Mouse (Mus musculus): ENCODE results near the gene Prl7a2.
A peak's percentile ranks its signal among the peaks of the same experiment; 100 is the strongest.

The Prl7a2 gene

DNA sequence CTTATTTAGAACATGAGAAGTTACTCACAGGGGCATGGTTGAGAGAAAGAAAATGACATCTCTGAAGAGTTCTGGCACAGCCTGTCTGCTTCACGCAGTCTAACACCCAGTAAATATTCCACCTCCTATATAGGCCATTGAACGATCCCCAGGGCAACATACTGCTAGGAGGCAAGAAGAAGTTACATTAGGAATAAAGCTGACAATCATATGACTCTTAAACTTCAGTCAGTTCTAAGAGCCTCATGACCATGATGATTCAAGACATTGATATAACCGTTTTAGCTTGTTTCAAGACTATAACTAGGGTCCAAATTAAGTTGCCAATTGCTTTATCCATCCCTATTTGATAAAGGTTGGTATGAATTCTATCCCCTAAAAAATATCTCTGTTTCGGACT lies at the start of gene Prl7a2:
Prl7a2 (minus strand) TSS at position 101 of the 400 bp plus-strand sequence.
- no peak for DNase-seq (ENCODE audit: low read depth)

- DNase-seq (ENCODE audit: low read depth), result no peak
Measured at GRCm38 (mm10) chr13:27716636-27717035, 48.8 kb upstream of the Prl7a2 start, which contains the start of gene Prl7d1. Gene Prl7d1, minus strand, starts transcription at chr13:27716736.

DNA sequence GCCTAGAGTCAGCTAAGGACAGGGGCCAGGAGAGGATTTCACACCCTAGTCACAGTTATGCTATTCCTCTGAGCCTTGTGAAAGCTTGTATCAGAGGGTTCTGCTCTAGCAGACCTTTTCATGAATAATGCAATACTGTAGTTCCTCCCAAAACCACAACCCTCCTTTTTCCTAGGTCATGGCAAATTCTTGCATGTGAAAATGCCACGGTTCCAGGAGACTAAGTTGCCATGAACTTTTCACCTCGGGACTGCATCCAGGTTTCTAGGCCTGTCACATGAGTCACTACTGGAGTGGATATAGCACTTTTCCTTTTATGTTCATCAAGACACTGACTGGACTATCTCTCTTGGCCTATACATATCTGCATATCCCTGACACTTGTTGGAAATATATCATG lies 38.7 kb upstream of the Prl7a2 start:
- peak; percentile 69 for DNase-seq (ENCODE audit: low read depth)

DNA sequence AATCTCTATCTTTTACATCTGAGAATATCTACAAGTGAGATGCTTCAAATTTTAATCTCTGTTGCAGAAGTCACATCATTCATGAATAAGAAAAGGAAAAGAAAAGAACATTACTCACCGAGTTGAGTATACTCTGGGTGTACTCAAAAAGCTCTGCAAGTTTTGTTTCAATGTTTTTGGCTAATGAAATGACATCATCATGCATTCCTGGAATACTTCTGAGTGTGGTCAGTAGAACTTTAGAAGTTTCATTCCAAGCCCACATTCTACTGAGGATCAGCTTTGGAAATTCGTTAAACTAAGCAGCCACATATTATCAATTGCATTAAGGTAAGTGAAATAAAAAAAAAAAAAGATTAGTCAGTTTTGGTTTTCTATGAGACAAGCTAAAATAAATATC lies 7.1 kb downstream of the Prl7a2 start:
- DNase-seq (ENCODE audit: low read depth), result peak; percentile 28

DNA sequence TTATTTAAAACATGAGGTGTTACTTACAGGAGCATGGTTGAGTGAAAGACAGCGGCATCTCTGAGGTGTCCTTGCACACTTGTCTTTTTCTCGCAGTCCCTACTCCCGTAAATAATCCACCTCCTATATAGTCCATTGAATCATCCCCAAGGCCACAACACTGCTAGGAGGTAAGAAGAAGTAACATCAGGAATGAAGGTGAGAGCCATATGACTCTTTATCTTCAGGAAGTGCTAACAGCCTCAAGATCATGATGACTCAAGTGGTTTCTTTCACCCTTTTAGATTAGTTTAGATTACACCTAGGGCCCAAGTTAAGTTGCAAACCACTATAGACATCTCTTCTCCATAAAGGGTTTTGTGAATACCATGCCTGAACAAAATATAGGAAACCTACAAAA lies 25.4 kb downstream of the Prl7a2 start, which contains the start of gene Prl7a1:
Prl7a1 (minus strand) TSS at position 101 of the 400 bp plus-strand sequence.
- DNase-seq (ENCODE audit: low read depth), result no peak

GRCm38 (mm10) chr13:27610482-27610881 lies 57.4 kb downstream of the Prl7a2 start, which contains the start of gene Prl7b1:
Gene Prl7b1, minus strand, starts transcription at chr13:27610582.
- DNase-seq (ENCODE audit: low read depth), result no peak
